Mouse (Mus musculus): Measurements from ENCODE around the gene Snrpb. TPM values are rescaled to one million over a fixed set of nuclear protein-coding genes. Genes with fewer than 3 reads are reported as not detected.

Gene Snrpb
- 362 and 366 TPM in 2 replicates for polyA plus RNA-seq (2015; fragmentation: Nextera tagmentation; extraction: Ambion mirVana)

DNA sequence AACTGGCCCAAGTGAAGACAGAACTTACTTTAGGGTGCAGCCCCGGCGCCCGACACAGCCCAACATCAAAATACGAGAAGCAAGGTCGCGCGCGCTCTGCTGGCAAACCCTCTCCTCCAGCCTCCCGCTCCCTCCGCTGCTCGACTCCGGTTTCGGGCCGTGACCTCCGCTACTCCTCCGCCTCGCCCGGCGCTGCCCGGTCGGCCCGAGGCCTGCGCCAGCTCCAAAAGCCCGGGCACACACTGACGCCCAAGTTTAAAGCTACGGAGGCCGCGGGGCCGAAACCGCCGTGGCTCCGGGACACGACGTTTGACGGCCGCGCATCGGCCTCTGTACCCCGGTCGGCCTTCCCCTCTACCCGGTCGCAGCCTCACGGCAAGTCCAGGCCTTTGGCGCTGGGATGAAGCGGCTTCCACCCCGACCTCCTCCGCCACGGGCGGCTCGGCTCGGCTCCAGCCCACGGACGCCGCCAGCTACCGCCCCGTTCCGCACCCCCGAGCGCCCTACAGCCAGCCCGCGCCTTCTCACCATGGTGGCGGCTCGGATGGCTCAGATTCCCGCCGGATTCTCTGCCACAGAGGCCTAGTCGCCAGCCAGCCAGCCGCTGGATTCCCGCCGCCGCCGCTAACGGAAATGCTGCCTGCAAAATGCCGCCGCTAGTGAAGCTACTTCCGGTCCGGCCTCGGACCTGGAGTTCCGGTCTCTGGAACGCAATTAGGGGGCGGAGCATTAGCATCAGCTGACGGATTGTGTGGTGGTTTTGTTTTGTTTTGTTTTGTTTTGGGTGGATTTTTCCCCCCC lies at the start of gene Snrpb:
Gene Snrpb, minus strand, starts transcription at position 698 of the 801 bp plus-strand sequence.
- peak; percentile 95 for ATAC-seq (ENCODE audit: low read depth)
- H3K4me1 ChIP-seq (replicated peaks) = peaks cover 31% of the 10 kb centered on the region
- under 1% methylated on average over 81 of the region's 81 CpGs for WGBS

DNA sequence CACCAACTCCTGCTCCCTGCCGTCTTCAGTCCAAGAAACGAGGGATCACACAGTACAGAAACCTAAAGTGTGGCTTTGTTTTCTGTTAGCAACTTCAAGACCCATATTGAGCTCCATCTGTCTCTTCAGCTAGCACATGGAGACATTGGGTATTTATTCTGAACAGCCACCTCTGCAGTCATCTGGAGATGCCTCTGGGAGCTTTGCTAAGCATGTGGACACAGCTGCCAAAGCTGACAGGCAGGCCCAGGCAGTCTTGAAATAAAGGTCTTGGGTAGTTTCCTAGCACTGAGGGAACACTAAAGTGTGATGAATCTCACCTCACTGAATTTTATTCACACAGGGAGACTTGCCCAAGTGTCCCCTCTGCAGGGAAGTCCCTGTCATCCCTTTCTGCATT lies 32.4 kb upstream of the Snrpb start:
- no peak overlapping the region for H3K27ac ChIP-seq (replicated peaks)
- H3K4me2 ChIP-seq = no peak overlapping the region
- no peaks in the 10 kb centered on the region for H3K4me1 ChIP-seq (replicated peaks)
- no peak overlapping the region for H3K9ac ChIP-seq
- no peaks in the 10 kb centered on the region for H3K36me3 ChIP-seq
- no peak for ATAC-seq (ENCODE audit: low read depth)
- WGBS = 68% methylated on average over 2 of the region's 2 CpGs
- H3K4me3 ChIP-seq = no peak overlapping the region
- H3K27me3 ChIP-seq = no peaks in the 10 kb centered on the region
- H3K9me3 ChIP-seq = no peaks in the 10 kb centered on the region

More for the DNA sequence above, at the start of gene Snrpb:
- peak within 1 kb of the TSS; percentile 94 for H3K4me2 ChIP-seq
- H3K9ac ChIP-seq = peak within 1 kb of the TSS; percentile 99
- no peaks in the 10 kb centered on the region for H3K9me3 ChIP-seq
- peak within 1 kb of the TSS; percentile 94 for H3K4me3 ChIP-seq
- no peaks in the 10 kb centered on the region; the same call in 1 of the 2 replicates for H3K27me3 ChIP-seq
- H3K27ac ChIP-seq (replicated peaks) = peak within 1 kb of the TSS; percentile 97
- H3K36me3 ChIP-seq = peaks cover 30% of the 10 kb centered on the region

DNA sequence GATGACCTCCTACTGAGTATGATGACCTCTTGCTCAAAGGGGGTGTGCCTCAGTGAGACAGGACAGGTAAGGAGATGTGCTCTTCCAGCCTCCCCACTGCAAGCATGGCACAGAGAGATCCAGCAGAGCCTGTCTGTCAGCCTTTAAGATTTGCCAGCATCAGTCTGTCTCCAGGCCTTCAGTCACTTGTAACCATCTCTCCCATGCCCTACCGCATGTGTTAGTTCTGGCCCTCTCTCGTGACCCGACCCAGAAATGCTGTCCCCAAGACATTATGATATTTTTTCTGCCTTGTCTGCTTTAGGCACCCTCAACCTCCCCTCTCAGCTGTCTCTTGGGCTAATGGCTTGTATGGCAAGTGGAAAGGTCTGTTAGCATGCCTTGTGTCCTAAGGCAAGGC lies 30.4 kb upstream of the Snrpb start:
- Histone ChIP-seq H3K27ac (replicated peaks) (no peak overlapping the region), H3K4me2 (no peak overlapping the region), H3K9ac (no peak overlapping the region), H3K4me1 (replicated peaks) (no peaks in the 10 kb centered on the region), H3K36me3 (no peaks in the 10 kb centered on the region), H3K27me3 (no peaks in the 10 kb centered on the region), H3K9me3 (no peaks in the 10 kb centered on the region), H3K4me3 (no peak overlapping the region)
- 95% methylated on average over 3 of the region's 3 CpGs for WGBS
- ATAC-seq (ENCODE audit: low read depth) = no peak

DNA sequence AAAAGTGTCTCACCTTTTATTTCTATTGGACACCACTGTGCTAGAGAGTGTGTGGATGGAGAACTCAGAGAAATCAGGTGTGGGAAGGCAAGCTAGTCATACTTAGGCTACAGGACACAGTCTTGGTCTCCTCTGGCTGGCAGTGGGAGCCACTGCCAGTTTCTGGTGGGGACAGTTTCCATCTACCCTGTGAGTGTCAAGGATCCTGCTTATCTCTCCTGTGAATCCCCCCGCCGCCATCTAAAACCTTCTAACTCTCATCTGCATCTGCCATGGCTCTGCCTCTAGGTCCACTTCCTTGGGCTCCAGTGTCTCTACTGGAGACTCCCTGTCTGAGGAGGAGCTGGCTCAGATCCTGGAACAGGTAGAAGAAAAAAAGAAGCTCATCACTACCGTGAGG lies 28.8 kb upstream of the Snrpb start:
- Histone ChIP-seq H3K27ac (replicated peaks) (no peak overlapping the region), H3K27me3 (no peaks in the 10 kb centered on the region), H3K9ac (no peak overlapping the region), H3K4me1 (replicated peaks) (no peaks in the 10 kb centered on the region), H3K4me3 (no peak overlapping the region), H3K9me3 (no peaks in the 10 kb centered on the region), H3K36me3 (no peaks in the 10 kb centered on the region), H3K4me2 (no peak overlapping the region)
- WGBS = 87% methylated on average over 3 of the region's 3 CpGs
- ATAC-seq (ENCODE audit: low read depth) = no peak

DNA sequence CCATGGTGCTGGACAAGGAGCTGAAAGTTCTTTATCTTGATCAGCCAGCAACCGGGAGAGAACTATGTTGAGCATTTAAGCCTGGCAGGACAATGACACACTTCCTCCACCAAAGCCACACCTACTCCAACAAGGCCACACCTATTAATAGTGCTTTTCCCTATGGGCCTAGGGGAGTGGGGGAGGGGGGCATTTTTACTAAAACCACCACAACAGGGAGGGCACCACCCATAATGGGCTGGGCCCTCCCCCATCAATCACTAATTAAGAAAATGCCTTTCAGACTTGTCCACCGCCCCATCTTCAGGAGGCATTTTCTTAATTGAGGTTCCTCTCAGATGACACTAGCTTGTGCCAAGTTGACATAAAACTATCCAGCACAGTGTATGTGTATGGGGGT lies 28.2 kb upstream of the Snrpb start:
- no peaks in the 10 kb centered on the region for H3K27me3 ChIP-seq
- no peaks in the 10 kb centered on the region for H3K9me3 ChIP-seq
- no peaks in the 10 kb centered on the region for H3K4me1 ChIP-seq (replicated peaks)
- H3K4me2 ChIP-seq = no peak overlapping the region
- no peak for ATAC-seq (ENCODE audit: low read depth)
- H3K27ac ChIP-seq (replicated peaks) = no peak overlapping the region
- no peak overlapping the region for H3K4me3 ChIP-seq
- H3K9ac ChIP-seq = no peak overlapping the region
- 82% methylated on average over 2 of the region's 2 CpGs for WGBS
- no peaks in the 10 kb centered on the region for H3K36me3 ChIP-seq

DNA sequence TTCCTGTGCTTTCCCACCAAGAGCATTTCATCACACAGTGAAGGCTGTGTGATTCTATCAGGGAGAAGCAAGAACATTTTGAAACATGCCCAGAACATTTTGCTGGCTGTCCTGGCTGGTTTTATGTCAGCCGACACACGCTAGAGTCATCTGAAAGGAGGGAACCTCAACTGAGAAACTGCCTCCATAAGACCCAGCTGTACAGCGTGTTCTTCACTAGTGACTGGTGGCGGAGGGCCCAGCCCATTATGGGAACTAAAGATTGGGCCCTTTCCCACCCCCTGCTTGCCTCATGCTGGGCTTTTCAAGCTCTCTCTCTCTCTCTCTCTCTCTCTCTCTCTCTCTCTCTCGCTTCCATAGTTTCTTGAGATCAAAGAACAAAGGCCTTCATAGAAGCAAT lies 21.8 kb upstream of the Snrpb start:
- H3K4me3 ChIP-seq = no peak overlapping the region
- ATAC-seq (ENCODE audit: low read depth) = no peak
- H3K4me1 ChIP-seq (replicated peaks) = no peaks in the 10 kb centered on the region
- WGBS = 65% methylated on average over 5 of the region's 5 CpGs
- no peak overlapping the region for H3K27ac ChIP-seq (replicated peaks)
- H3K27me3 ChIP-seq = no peaks in the 10 kb centered on the region
- H3K4me2 ChIP-seq = no peak overlapping the region
- H3K36me3 ChIP-seq = no peaks in the 10 kb centered on the region
- H3K9me3 ChIP-seq = no peaks in the 10 kb centered on the region
- H3K9ac ChIP-seq = no peak overlapping the region

DNA sequence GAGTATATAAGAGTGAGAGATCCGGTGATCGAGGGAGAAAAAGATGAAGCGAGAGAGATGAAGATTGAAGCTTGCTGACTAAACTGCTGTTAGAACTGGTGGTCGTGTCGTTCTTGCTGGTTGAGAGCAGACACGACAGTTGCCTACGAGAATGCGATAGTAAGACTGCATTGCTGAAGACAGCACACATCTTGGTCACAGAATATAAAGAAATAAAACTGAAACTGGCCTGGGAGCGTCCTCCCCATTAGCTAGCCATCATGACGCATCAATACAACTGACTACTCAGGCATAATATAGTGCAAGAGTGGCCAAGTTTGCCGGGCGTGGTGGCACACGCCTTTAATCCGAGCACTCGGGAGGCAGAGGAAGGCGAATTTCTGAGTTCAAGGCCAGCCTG lies 15.7 kb upstream of the Snrpb start, which contains the start of gene Tmc2:
Gene Tmc2, plus strand, starts transcription at position 301 of the 400 bp plus-strand sequence.
- Histone ChIP-seq H3K4me3 (no peak within 1 kb of the TSS), H3K27me3 (no peaks in the 10 kb centered on the region), H3K4me2 (no peak within 1 kb of the TSS), H3K4me1 (replicated peaks) (no peaks in the 10 kb centered on the region), H3K27ac (replicated peaks) (no peak within 1 kb of the TSS), H3K36me3 (no peaks in the 10 kb centered on the region), H3K9me3 (no peaks in the 10 kb centered on the region), H3K9ac (no peak within 1 kb of the TSS)
- WGBS = 94% methylated on average over 16 of the region's 16 CpGs
- ATAC-seq (ENCODE audit: low read depth) = no peak

DNA sequence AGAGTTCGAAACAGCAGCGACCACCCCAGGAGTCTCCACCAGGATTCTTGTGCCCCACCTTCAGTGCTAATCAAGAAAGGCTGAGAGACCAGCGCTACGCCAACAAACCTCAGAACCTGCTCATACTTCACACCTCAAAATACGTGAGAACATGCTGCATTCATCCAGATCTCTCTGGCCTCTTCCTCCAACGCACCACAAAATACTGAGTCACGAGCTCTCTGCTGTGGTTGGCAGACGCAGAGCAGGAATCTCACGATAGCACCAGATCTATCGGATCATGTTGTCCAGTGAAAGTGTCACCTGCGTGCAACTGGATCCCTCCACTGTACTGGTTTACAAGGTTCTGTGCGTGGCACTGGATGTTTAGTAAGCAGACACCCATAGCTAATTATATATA lies 9.2 kb upstream of the Snrpb start:
- H3K9ac ChIP-seq = no peak overlapping the region
- 90% methylated on average over 12 of the region's 12 CpGs for WGBS

DNA sequence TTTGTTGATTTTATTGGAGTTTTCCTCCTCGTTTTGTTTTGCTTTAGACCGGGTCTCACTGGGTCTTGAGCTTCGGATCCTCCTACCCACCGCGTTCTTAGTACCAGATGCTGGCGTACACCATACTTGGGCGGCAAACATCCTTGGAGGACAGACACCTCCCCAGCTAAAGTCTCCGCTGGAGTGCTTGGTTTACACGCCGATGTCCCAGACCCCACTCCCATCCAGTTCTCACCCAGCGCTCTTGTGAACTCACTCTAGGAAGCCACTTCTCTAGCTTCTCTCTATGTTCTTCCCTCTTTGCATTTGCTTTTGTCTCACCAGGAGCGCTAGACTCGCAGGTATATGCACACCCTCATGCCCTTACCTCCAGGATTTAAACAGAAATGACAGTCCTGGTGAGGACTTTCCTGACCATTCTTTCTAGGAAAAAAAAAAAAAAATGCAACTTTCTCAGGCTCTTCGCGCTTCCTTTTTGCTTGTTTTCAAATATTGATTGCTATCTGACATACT lies 360 bp upstream of the Snrpb start:
- peak; percentile 78 for ATAC-seq (ENCODE audit: low read depth)
- H3K4me2 ChIP-seq = peak overlapping the region; percentile 94
- peaks cover 24% of the 10 kb centered on the region for H3K36me3 ChIP-seq
- H3K9me3 ChIP-seq = no peaks in the 10 kb centered on the region
- peaks cover 31% of the 10 kb centered on the region for H3K4me1 ChIP-seq (replicated peaks)
- peak overlapping the region; percentile 97 for H3K27ac ChIP-seq (replicated peaks)
- no peaks in the 10 kb centered on the region; the same call in 1 of the 2 replicates for H3K27me3 ChIP-seq
- peak overlapping the region; percentile 81 for H3K9ac ChIP-seq
- peak overlapping the region; percentile 94 for H3K4me3 ChIP-seq
- WGBS = 1% methylated on average over 15 of the region's 15 CpGs

More for the DNA sequence above, 9.2 kb upstream of the Snrpb start:
- no peaks in the 10 kb centered on the region for H3K27me3 ChIP-seq
- no peak overlapping the region for H3K4me3 ChIP-seq
- no peaks in the 10 kb centered on the region for H3K9me3 ChIP-seq
- no peak for ATAC-seq (ENCODE audit: low read depth)
- H3K4me1 ChIP-seq (replicated peaks) = no peaks in the 10 kb centered on the region
- no peak overlapping the region for H3K27ac ChIP-seq (replicated peaks)
- no peak overlapping the region for H3K4me2 ChIP-seq
- H3K36me3 ChIP-seq = no peaks in the 10 kb centered on the region

- Histone ChIP-seq H3K4me1 (replicated peaks) (peaks cover 31% of the 10 kb centered on the region), H3K4me2 (peak overlapping the region; percentile 94), H3K4me3 (peak overlapping the region; percentile 94), H3K9ac (peak overlapping the region; percentile 99), H3K9me3 (no peaks in the 10 kb centered on the region), H3K27ac (replicated peaks) (peak overlapping the region; percentile 97), H3K36me3 (peaks cover 36% of the 10 kb centered on the region), H3K27me3 (no peaks in the 10 kb centered on the region; the same call in 1 of the 2 replicates)
- no peak for ATAC-seq (ENCODE audit: low read depth)
- under 1% methylated on average over 11 of the region's 11 CpGs for WGBS
Measured at GRCm38 (mm10) chr2:130178381-130178705, 860 bp downstream of the Snrpb start.

- 85% methylated on average over 8 of the region's 8 CpGs for WGBS
- no peaks in the 10 kb centered on the region for H3K9me3 ChIP-seq
- peak overlapping the region; percentile 99 for H3K9ac ChIP-seq
Measured at GRCm38 (mm10) chr2:130176820-130177219, 2.4 kb downstream of the Snrpb start.

DNA sequence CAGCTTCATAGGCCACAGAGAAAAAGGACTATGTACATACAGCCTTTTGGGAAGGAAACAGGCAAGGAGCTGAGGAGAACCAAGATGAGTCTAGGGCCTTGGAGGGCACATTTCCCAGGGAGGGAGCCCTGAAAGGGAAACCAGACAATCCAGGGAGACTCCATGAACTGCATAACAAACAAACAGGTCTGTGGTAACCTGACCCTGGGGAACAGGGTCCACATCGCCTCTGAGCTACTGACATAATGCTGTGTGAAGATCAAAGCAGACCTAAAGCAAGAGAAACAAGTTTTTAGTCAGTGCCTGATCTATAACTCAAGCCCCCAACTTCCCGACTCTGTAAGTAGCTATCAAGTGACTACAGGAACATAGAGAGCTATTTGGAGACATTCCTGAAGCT lies 7.5 kb downstream of the Snrpb start:
- no peak overlapping the region for H3K27ac ChIP-seq (replicated peaks)
- H3K4me1 ChIP-seq (replicated peaks) = peaks cover 6% of the 10 kb centered on the region
- 86% methylated on average over 2 of the region's 2 CpGs for WGBS
- no peak overlapping the region for H3K9ac ChIP-seq
- H3K27me3 ChIP-seq = no peaks in the 10 kb centered on the region
- no peak overlapping the region for H3K4me3 ChIP-seq
- peaks cover 79% of the 10 kb centered on the region for H3K36me3 ChIP-seq
- no peak for ATAC-seq (ENCODE audit: low read depth)
- H3K9me3 ChIP-seq = no peaks in the 10 kb centered on the region
- no peak overlapping the region for H3K4me2 ChIP-seq

More at GRCm38 (mm10) chr2:130176820-130177219, 2.4 kb downstream of the Snrpb start:
- peak overlapping the region; percentile 94 for H3K4me2 ChIP-seq
- peaks cover 51% of the 10 kb centered on the region for H3K36me3 ChIP-seq
- no peaks in the 10 kb centered on the region for H3K27me3 ChIP-seq
- ATAC-seq (ENCODE audit: low read depth) = no peak
- H3K4me3 ChIP-seq = 0 out of 2 replicates have a peak overlapping the region, but pooled peaks have one; percentile 94
- H3K4me1 ChIP-seq (replicated peaks) = peaks cover 31% of the 10 kb centered on the region
- H3K27ac ChIP-seq (replicated peaks) = no peak overlapping the region
